Mouse (Mus musculus) gastrocnemius, postnatal 25 days (tissue): Measurements from ENCODE around the gene Stx8. TPM values are rescaled to one million over a fixed set of nuclear protein-coding genes. Genes with fewer than 3 reads are reported as not detected.

ENCODE experiments used
- DNase-seq: peaks from one replicate; pipeline ENCODE4 v3.0.0; 2022
- total RNA-seq, 2 experiments: library from RNA; stranded (reverse); gene quantifications; 1 replicate in 1 of 2; 2 replicates in 1 of 2; pipeline ENCODE4 v1.2.3; 2021

Gene Stx8
- total RNA-seq, 2 experiments from 2014 or later, result 22.4 to 23.0 TPM

- DNase-seq, result no peak
Observed at GRCm38 (mm10) chr11:68200500-68200899, 234.5 kb downstream of the Stx8 start.

- no peak for DNase-seq
Observed at GRCm38 (mm10) chr11:68201063-68201462, 235.1 kb downstream of the Stx8 start.

- DNase-seq, result no peak
Observed at GRCm38 (mm10) chr11:68201811-68202459, 235.9 kb downstream of the Stx8 start.

GRCm38 (mm10) chr11:68202561-68202960, 236.6 kb downstream of the Stx8 start:
- no peak for DNase-seq

GRCm38 (mm10) chr11:68203658-68204315, 237.8 kb downstream of the Stx8 start:
- DNase-seq, result no peak

GRCm38 (mm10) chr11:68204407-68204806, 238.4 kb downstream of the Stx8 start:
- no peak for DNase-seq

GRCm38 (mm10) chr11:68205572-68206229, 239.7 kb downstream of the Stx8 start:
- DNase-seq, result no peak

- DNase-seq, result no peak
Observed at GRCm38 (mm10) chr11:68208023-68208422, 242.0 kb downstream of the Stx8 start.

- DNase-seq, result no peak
Observed at GRCm38 (mm10) chr11:68208582-68208981, 242.6 kb downstream of the Stx8 start.

GRCm38 (mm10) chr11:68209506-68209905, 243.5 kb downstream of the Stx8 start:
- no peak for DNase-seq

GRCm38 (mm10) chr11:68210714-68211113, 244.7 kb downstream of the Stx8 start:
- no peak for DNase-seq

- peak; percentile 34 for DNase-seq
Observed at GRCm38 (mm10) chr11:68211924-68212578, 246.1 kb downstream of the Stx8 start.

- DNase-seq, result no peak
Observed at GRCm38 (mm10) chr11:68213896-68214295, 247.9 kb downstream of the Stx8 start.

GRCm38 (mm10) chr11:68214496-68215205, 248.7 kb downstream of the Stx8 start:
- DNase-seq, result no peak

- DNase-seq, result no peak
Observed at GRCm38 (mm10) chr11:68215206-68215912, 249.4 kb downstream of the Stx8 start.

- DNase-seq, result no peak
Observed at GRCm38 (mm10) chr11:68216041-68216440, 250.0 kb downstream of the Stx8 start.

GRCm38 (mm10) chr11:68220733-68221132, 254.7 kb downstream of the Stx8 start:
- DNase-seq, result no peak

- no peak for DNase-seq
Observed at GRCm38 (mm10) chr11:68222209-68222608, 256.2 kb downstream of the Stx8 start.

- no peak for DNase-seq
Observed at GRCm38 (mm10) chr11:68223143-68223542, 257.1 kb downstream of the Stx8 start.

GRCm38 (mm10) chr11:68226654-68227057, 260.7 kb downstream of the Stx8 start:
- no peak for DNase-seq

- no peak for DNase-seq
Observed at GRCm38 (mm10) chr11:68227837-68228236, 261.8 kb downstream of the Stx8 start.
